Mouse (Mus musculus) CH12.LX (cell line): ENCODE measurements at regions not wholly inside any gene's neighbourhood (a gene's known extent, or its start where the extent isn't known, plus 50 kb on each side); places are given as distances from the start of the nearest gene placed in this dataset.

ENCODE experiments used
- NRF1 ChIP-seq: IDR thresholded peaks from 2 replicates; pipeline ENCODE4 v1.6.1; 2014; ENCODE audit warnings: low read depth, mild to moderate bottlenecking, inconsistent platforms, low read length, improper control_type of control experiment, moderate library complexity
- RCOR1 ChIP-seq: conservative IDR thresholded peaks from 2 replicates; pipeline ENCODE4 v1.6.1; 2012; ENCODE audit warnings: low read depth, mild to moderate bottlenecking, inconsistent platforms, low read length, improper control_type of control experiment
- SMC3 ChIP-seq: IDR thresholded peaks from 2 replicates; pipeline ENCODE4 v1.6.1; 2011; ENCODE audit warnings: low read depth, low read length, improper control_type of control experiment

- TF ChIP-seq RCOR1 = no peak
- no peak for TF ChIP-seq SMC3
- no peak for TF ChIP-seq NRF1
Observed at GRCm38 (mm10) chr1:165018692-165019309, 83.5 kb upstream of the Xcl1 start.
